Mouse (Mus musculus) cerebellum, adult 2 months (tissue): ENCODE measurements around the gene Srpk2.

Source experiments
- CTCF ChIP-seq: fragments of 200-500 bp; IDR thresholded peaks from 2 replicates; pipeline ENCODE4 v1.5.1; 2011; ENCODE audit warnings: low read depth, mild to moderate bottlenecking, control low read depth, low read length, moderate library complexity, borderline replicate concordance; ENCODE audit not compliant: insufficient read depth
- POLR2A ChIP-seq: fragments of 200-500 bp; IDR thresholded peaks from 2 replicates; pipeline ENCODE4 v1.6.1; 2011; ENCODE audit warnings: low read length, control low read depth, borderline replicate concordance; ENCODE audit not compliant: insufficient read depth

DNA sequence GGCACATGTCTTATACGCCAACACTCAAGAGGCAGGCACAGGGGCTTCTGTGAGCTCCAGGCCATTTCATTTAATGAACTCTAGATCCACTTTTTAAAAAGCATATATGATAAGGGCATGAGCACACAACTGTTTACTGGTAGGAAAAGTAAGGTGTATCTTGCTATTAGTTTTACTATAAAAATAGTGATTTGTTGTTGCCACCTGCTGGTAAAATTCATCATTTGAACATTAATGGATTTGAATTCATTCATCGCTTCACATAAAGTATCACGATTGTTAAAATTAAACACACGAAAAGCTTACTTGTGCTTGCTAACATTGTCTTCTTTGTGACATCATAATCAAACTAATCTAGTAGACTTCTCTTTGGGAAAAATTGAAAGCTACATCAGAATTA lies 27.8 kb downstream of the Srpk2 start:
- TF ChIP-seq CTCF, result no peak
- TF ChIP-seq POLR2A, result no peak
